Mouse (Mus musculus): Measurements from ENCODE around the gene Plagl2. TPM values are rescaled to one million over a fixed set of nuclear protein-coding genes. Genes with fewer than 3 reads are reported as not detected.

Plagl2 gene
- total and polyA plus RNA-seq, 2 experiments: 0.74 to 1.7 TPM

DNA sequence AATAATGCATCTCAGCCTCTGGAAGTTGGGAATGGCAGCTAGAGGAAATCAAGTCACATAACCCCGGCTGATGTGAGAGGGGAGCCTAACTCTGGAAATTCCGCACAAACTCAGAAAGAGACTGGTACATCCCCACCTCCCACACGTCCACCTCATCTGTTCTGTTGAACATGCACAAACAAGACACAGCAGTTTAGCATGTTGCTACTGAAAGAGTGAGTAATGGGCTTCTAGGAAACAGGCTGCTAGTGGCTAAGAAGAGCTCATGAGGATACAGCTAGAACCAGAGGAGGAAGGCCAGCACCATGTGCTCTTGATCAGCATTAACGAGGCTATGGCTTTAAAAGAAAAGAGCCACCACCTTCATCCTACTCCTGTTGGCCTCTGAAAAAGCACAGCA is 3.3 kb downstream of the Plagl2 start:
- Histone ChIP-seq H3K79me2 (ENCODE audit: control insufficient read depth, insufficient read depth, low read length) (peaks cover 14% of the 10 kb centered on the region; the same call in 1 of the 2 replicates), H3K4me1 (ENCODE audit: control insufficient read depth, insufficient read depth, low read length) (peaks cover 17% of the 10 kb centered on the region), H3K27ac (replicated peaks; ENCODE audit: insufficient read depth, low read depth, low read length) (no peak overlapping the region), H3K9ac (ENCODE audit: low read depth, low read length) (no peak overlapping the region), H3K4me3 (ENCODE audit: insufficient read depth, low read depth, low read length) (no peak overlapping the region), H3K36me3 (ENCODE audit: control insufficient read depth, insufficient read depth, low read length) (peaks cover 17% of the 10 kb centered on the region), H3K27me3 (ENCODE audit: control insufficient read depth, insufficient read depth, low read length) (no peaks in the 10 kb centered on the region)
- WGBS: 73% methylated on average over 4 of the region's 4 CpGs
- TF ChIP-seq POLR2A (IDR thresholded peaks at IDR 0.05; ENCODE audit: extremely low read depth, insufficient read depth, low read length) (no peak), CTCF (IDR thresholded peaks at IDR 0.05; ENCODE audit: low read depth, low read length) (no peak)
- no peak for DNase-seq (ENCODE audit: extremely low read depth, low read depth, low spot score)

DNA sequence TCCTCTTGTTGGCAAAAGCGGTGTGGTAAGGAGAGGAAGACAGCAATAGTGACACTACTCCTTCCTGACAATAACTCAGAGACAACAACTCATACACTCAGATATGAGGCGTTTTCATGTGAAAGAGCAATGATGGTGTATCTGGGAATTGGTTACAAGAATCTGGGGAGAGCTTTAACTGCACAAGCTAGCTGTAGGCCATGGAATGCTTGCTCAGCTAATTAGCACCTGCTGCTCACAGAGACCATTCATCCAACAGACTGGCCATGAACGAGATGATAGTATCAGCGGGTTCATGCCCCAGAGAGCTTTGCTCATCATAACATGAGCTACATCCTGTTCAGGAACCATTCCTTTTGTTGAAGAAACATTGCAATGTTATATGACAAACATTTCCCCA is 4.0 kb downstream of the Plagl2 start:
- Histone ChIP-seq H3K79me2 (ENCODE audit: control insufficient read depth, insufficient read depth, low read length) (peaks cover 14% of the 10 kb centered on the region; the same call in 1 of the 2 replicates), H3K36me3 (ENCODE audit: control insufficient read depth, insufficient read depth, low read length) (peaks cover 19% of the 10 kb centered on the region), H3K4me3 (ENCODE audit: insufficient read depth, low read depth, low read length) (no peak overlapping the region), H3K9ac (ENCODE audit: low read depth, low read length) (no peak overlapping the region), H3K27ac (replicated peaks; ENCODE audit: insufficient read depth, low read depth, low read length) (no peak overlapping the region), H3K4me1 (ENCODE audit: control insufficient read depth, insufficient read depth, low read length) (peaks cover 17% of the 10 kb centered on the region), H3K27me3 (ENCODE audit: control insufficient read depth, insufficient read depth, low read length) (no peaks in the 10 kb centered on the region)
- WGBS: 67% methylated on average over 4 of the region's 4 CpGs
- TF ChIP-seq POLR2A (IDR thresholded peaks at IDR 0.05; ENCODE audit: extremely low read depth, insufficient read depth, low read length): no peak
- TF ChIP-seq CTCF (IDR thresholded peaks at IDR 0.05; ENCODE audit: low read depth, low read length): no peak
- no peak for DNase-seq (ENCODE audit: extremely low read depth, low read depth, low spot score)

DNA sequence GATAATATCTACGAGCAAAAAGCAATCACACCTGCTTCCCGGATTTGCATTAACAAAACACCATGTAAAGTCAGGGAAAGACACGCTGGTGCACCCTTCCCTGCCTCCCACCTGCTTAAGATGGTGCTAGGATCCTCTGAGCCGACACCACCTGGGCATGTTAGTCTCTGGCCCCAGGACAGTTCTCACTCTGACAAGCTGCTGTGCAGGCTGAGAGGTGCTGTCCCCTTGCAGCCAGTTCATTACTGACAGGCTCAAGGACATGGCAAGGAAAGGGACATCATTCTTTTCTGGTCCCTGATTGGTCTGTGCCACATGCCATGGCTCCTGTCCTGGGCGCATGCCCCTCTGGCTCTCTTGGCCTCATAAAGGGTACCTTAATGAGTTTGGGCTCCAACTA is 12.7 kb downstream of the Plagl2 start:
- no peak for TF ChIP-seq CTCF (IDR thresholded peaks at IDR 0.05; ENCODE audit: low read depth, low read length)
- no peak for TF ChIP-seq POLR2A (IDR thresholded peaks at IDR 0.05; ENCODE audit: extremely low read depth, insufficient read depth, low read length)
- H3K9ac ChIP-seq (ENCODE audit: low read depth, low read length): no peak overlapping the region
- no peaks in the 10 kb centered on the region for H3K4me1 ChIP-seq (ENCODE audit: control insufficient read depth, insufficient read depth, low read length)
- peaks cover 13% of the 10 kb centered on the region; the same call in 1 of the 2 replicates for H3K36me3 ChIP-seq (ENCODE audit: control insufficient read depth, insufficient read depth, low read length)
- no peaks in the 10 kb centered on the region for H3K27me3 ChIP-seq (ENCODE audit: control insufficient read depth, insufficient read depth, low read length)
- no peak overlapping the region for H3K4me3 ChIP-seq (ENCODE audit: insufficient read depth, low read depth, low read length)
- no peak for DNase-seq (ENCODE audit: extremely low read depth, low read depth, low spot score)
- no peaks in the 10 kb centered on the region for H3K79me2 ChIP-seq (ENCODE audit: control insufficient read depth, insufficient read depth, low read length)
- H3K27ac ChIP-seq (replicated peaks; ENCODE audit: insufficient read depth, low read depth, low read length): no peak overlapping the region
- 91% methylated on average over 5 of the region's 5 CpGs for WGBS

DNA sequence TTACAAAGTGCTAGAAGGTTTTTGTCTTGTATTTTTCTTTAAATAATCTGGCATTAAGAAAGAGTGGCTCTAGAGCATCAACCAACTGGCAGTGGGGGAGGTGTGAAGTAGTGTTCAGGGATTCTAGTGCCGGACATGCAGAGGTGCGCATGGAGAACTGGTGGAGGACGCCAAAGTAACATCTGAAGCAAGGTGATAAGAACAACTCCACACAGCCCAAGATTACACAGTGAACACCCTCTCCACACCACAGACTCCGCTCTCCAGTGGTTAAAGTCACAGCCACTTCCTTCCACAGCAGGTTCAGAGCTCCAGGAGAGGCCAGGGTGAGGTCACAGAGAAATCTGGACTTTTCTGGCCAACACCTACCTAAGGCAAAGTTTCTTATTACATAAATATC is 13.3 kb downstream of the Plagl2 start:
- Histone ChIP-seq H3K9ac (ENCODE audit: low read depth, low read length) (no peak overlapping the region), H3K4me1 (ENCODE audit: control insufficient read depth, insufficient read depth, low read length) (no peaks in the 10 kb centered on the region), H3K36me3 (ENCODE audit: control insufficient read depth, insufficient read depth, low read length) (peaks cover 9% of the 10 kb centered on the region; the same call in 1 of the 2 replicates), H3K27ac (replicated peaks; ENCODE audit: insufficient read depth, low read depth, low read length) (no peak overlapping the region), H3K79me2 (ENCODE audit: control insufficient read depth, insufficient read depth, low read length) (no peaks in the 10 kb centered on the region), H3K27me3 (ENCODE audit: control insufficient read depth, insufficient read depth, low read length) (no peaks in the 10 kb centered on the region), H3K4me3 (ENCODE audit: insufficient read depth, low read depth, low read length) (no peak overlapping the region)
- 91% methylated on average over 4 of the region's 4 CpGs for WGBS
- TF ChIP-seq POLR2A (IDR thresholded peaks at IDR 0.05; ENCODE audit: extremely low read depth, insufficient read depth, low read length) (no peak), CTCF (IDR thresholded peaks at IDR 0.05; ENCODE audit: low read depth, low read length) (no peak)
- no peak for DNase-seq (ENCODE audit: extremely low read depth, low read depth, low spot score)

DNA sequence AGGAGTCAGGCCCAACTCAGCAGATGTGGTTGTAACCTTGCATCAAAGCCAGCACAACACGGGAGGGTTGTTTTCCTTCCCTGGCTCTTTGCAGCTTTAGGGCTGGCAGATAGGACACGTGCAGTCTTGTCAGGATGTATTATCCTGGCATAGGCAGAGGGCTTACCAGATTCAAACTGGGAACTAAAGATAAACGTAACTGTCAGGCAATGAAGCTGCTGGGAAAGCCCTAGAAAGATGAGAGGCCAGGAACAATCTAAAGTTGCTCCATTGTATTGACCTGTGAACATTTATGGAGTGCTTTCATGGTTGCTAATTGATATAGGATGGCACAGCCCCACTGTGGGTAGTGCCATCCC is 15.7 kb downstream of the Plagl2 start:
- no peaks in the 10 kb centered on the region for H3K27me3 ChIP-seq (ENCODE audit: control insufficient read depth, insufficient read depth, low read length)
- no peaks in the 10 kb centered on the region for H3K79me2 ChIP-seq (ENCODE audit: control insufficient read depth, insufficient read depth, low read length)
- peak overlapping the region; percentile 83; the same call in 1 of the 2 replicates for H3K9ac ChIP-seq (ENCODE audit: low read depth, low read length)
- H3K4me1 ChIP-seq (ENCODE audit: control insufficient read depth, insufficient read depth, low read length): no peaks in the 10 kb centered on the region
- H3K4me3 ChIP-seq (ENCODE audit: insufficient read depth, low read depth, low read length): peak overlapping the region; percentile 94
- no peak overlapping the region for H3K27ac ChIP-seq (replicated peaks; ENCODE audit: insufficient read depth, low read depth, low read length)
- H3K36me3 ChIP-seq (ENCODE audit: control insufficient read depth, insufficient read depth, low read length): no peaks in the 10 kb centered on the region; the same call in 1 of the 2 replicates
- no peak for DNase-seq (ENCODE audit: extremely low read depth, low read depth, low spot score)
- TF ChIP-seq CTCF (IDR thresholded peaks at IDR 0.05; ENCODE audit: low read depth, low read length): no peak
- no peak for TF ChIP-seq POLR2A (IDR thresholded peaks at IDR 0.05; ENCODE audit: extremely low read depth, insufficient read depth, low read length)
- 33% methylated on average over 3 of the region's 3 CpGs for WGBS

DNA sequence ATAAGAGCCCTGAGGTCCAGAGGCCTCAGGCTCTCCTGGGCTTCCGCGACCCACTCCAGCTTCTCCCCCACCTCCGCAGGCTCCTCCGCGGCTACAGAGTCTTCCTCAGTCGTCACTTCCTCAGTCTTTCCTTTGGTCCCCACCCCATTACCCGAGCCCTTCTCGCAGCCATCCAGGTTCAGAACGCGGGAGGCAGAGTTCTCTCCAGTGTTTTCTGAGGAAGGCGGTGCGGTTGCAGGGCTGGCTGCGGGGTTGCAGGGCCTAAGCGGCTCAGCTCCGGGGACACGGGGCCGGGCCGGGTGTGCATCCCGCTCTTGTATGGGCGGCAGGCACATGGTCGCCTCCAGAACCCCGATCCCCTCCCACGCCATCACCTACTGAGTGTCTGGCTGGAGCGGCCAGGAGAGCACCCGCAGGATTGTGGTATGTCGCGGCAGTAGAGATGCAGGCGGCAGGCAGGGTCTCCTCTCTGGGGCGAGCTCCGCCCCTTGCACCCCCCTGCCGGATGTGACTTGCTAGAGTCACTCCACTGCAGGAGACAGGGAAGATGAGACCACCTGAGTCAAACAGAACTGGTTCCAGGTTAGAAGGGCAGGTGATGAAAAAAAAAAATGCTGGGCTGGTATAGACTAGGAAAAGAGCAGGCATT is 16.2 kb downstream of the Plagl2 start, which contains the start of gene Tspyl3:
Tspyl3 (minus strand) TSS at position 496 of the 649 bp plus-strand sequence.
- no peak within 1 kb of the TSS for H3K27ac ChIP-seq (replicated peaks; ENCODE audit: insufficient read depth, low read depth, low read length)
- TF ChIP-seq POLR2A (IDR thresholded peaks at IDR 0.05; ENCODE audit: extremely low read depth, insufficient read depth, low read length) (no peak), CTCF (IDR thresholded peaks at IDR 0.05; ENCODE audit: low read depth, low read length) (no peak)
- peak within 1 kb of the TSS; percentile 94 for H3K4me3 ChIP-seq (ENCODE audit: insufficient read depth, low read depth, low read length)
- no peaks in the 10 kb centered on the region for H3K27me3 ChIP-seq (ENCODE audit: control insufficient read depth, insufficient read depth, low read length)
- peak within 1 kb of the TSS; percentile 83 for H3K9ac ChIP-seq (ENCODE audit: low read depth, low read length)
- no peaks in the 10 kb centered on the region for H3K4me1 ChIP-seq (ENCODE audit: control insufficient read depth, insufficient read depth, low read length)
- H3K79me2 ChIP-seq (ENCODE audit: control insufficient read depth, insufficient read depth, low read length): no peaks in the 10 kb centered on the region
- no peaks in the 10 kb centered on the region for H3K36me3 ChIP-seq (ENCODE audit: control insufficient read depth, insufficient read depth, low read length)
- 15% methylated on average over 31 of the region's 31 CpGs for WGBS
- DNase-seq (ENCODE audit: extremely low read depth, low read depth, low spot score): no peak

Data from liver, adult 2 months (tissue).